Mouse (Mus musculus): ENCODE data around the gene Kdm1a.

GRCm38 (mm10) chr4:136559690-136560089 lies 42.8 kb downstream of the Kdm1a start:
- no peak for TF ChIP-seq MAFK (IDR thresholded peaks at IDR 0.05; ENCODE audit: insufficient read depth, low read depth, low read length)
- no peak for TF ChIP-seq HCFC1 (IDR thresholded peaks at IDR 0.05; ENCODE audit: borderline replicate concordance, insufficient read depth, low read length)
- TF ChIP-seq CHD2 (IDR thresholded peaks at IDR 0.05; ENCODE audit: low read depth, low read length) = no peak

All from ES-E14 (cell line).